Mouse (Mus musculus): ENCODE results near the gene Actl10. TPM values are rescaled to one million over a fixed set of nuclear protein-coding genes. Genes with fewer than 3 reads are reported as not detected.

The Actl10 gene
- polyA plus RNA-seq, 1 experiment from 2014 or later = 0.37 TPM

- peaks cover 26% of the 10 kb centered on the region for H3K36me3 ChIP-seq
Measured at GRCm38 (mm10) chr2:154534704-154535270, 16.8 kb upstream of the Actl10 start.

GRCm38 (mm10) chr2:154538310-154538709 is 13.3 kb upstream of the Actl10 start:
- peak overlapping the region; percentile 38; the same call in 1 of the 2 replicates for H3K27ac ChIP-seq
- H3K4me2 ChIP-seq = no peak overlapping the region
- H3K4me1 ChIP-seq = peaks cover 3% of the 10 kb centered on the region; the same call in 1 of the 2 replicates
- peak; percentile 51; the same call in 1 of the 2 replicates for ATAC-seq (ENCODE audit: insufficient read depth, low FRiP score, low read depth)
- no peak overlapping the region for H3K4me3 ChIP-seq (replicated peaks)
- peaks cover 19% of the 10 kb centered on the region for H3K36me3 ChIP-seq
- no peaks in the 10 kb centered on the region for H3K27me3 ChIP-seq (replicated peaks)
- WGBS = 38% methylated on average over 2 of the region's 2 CpGs
- no peak overlapping the region for H3K9ac ChIP-seq
- H3K9me3 ChIP-seq = no peaks in the 10 kb centered on the region

More at GRCm38 (mm10) chr2:154534704-154535270, 16.8 kb upstream of the Actl10 start:
- Histone ChIP-seq H3K4me3 (replicated peaks) (no peak overlapping the region), H3K9me3 (no peaks in the 10 kb centered on the region), H3K4me1 (peaks cover 3% of the 10 kb centered on the region; the same call in 1 of the 2 replicates), H3K27ac (no peak overlapping the region), H3K9ac (no peak overlapping the region), H3K4me2 (no peak overlapping the region), H3K27me3 (replicated peaks) (no peaks in the 10 kb centered on the region)
- no peak; the same call in 1 of the 2 replicates for ATAC-seq (ENCODE audit: insufficient read depth, low FRiP score, low read depth)
- 91% methylated on average over 12 of the region's 12 CpGs for WGBS

- Histone ChIP-seq H3K4me2 (no peak overlapping the region), H3K4me1 (peaks cover 3% of the 10 kb centered on the region; the same call in 1 of the 2 replicates), H3K27ac (no peak overlapping the region), H3K36me3 (peaks cover 19% of the 10 kb centered on the region), H3K4me3 (replicated peaks) (no peak overlapping the region), H3K27me3 (replicated peaks) (no peaks in the 10 kb centered on the region), H3K9me3 (no peaks in the 10 kb centered on the region), H3K9ac (no peak overlapping the region)
- WGBS = 24% methylated on average over 3 of the region's 3 CpGs
- 0 out of 2 replicates have a peak, but pooled peaks have one; percentile 7 for ATAC-seq (ENCODE audit: insufficient read depth, low FRiP score, low read depth)
Measured at GRCm38 (mm10) chr2:154538710-154539109, 12.9 kb upstream of the Actl10 start.

GRCm38 (mm10) chr2:154539720-154540119 is 11.9 kb upstream of the Actl10 start:
- H3K4me3 ChIP-seq (replicated peaks) = no peak overlapping the region
- no peak for ATAC-seq (ENCODE audit: insufficient read depth, low FRiP score, low read depth)
- WGBS = 80% methylated on average over 3 of the region's 3 CpGs
- H3K9ac ChIP-seq = no peak overlapping the region
- no peaks in the 10 kb centered on the region for H3K9me3 ChIP-seq
- H3K27me3 ChIP-seq (replicated peaks) = no peaks in the 10 kb centered on the region
- peaks cover 3% of the 10 kb centered on the region; the same call in 1 of the 2 replicates for H3K4me1 ChIP-seq
- no peak overlapping the region for H3K27ac ChIP-seq
- H3K4me2 ChIP-seq = no peak overlapping the region
- peaks cover 12% of the 10 kb centered on the region for H3K36me3 ChIP-seq

- Histone ChIP-seq H3K4me1 (peaks cover 3% of the 10 kb centered on the region; the same call in 1 of the 2 replicates), H3K27me3 (replicated peaks) (no peaks in the 10 kb centered on the region), H3K27ac (no peak overlapping the region), H3K9me3 (no peaks in the 10 kb centered on the region), H3K36me3 (no peaks in the 10 kb centered on the region), H3K9ac (no peak overlapping the region), H3K4me3 (replicated peaks) (no peak overlapping the region), H3K4me2 (no peak overlapping the region)
- ATAC-seq (ENCODE audit: insufficient read depth, low FRiP score, low read depth) = no peak
- WGBS = 77% methylated on average over 2 of the region's 2 CpGs
Measured at GRCm38 (mm10) chr2:154541630-154542029, 9.9 kb upstream of the Actl10 start.

- H3K27ac ChIP-seq = no peak overlapping the region
- H3K36me3 ChIP-seq = no peaks in the 10 kb centered on the region
- no peaks in the 10 kb centered on the region for H3K4me1 ChIP-seq
- no peaks in the 10 kb centered on the region for H3K9me3 ChIP-seq
- H3K4me3 ChIP-seq (replicated peaks) = no peak overlapping the region
- no peak overlapping the region for H3K9ac ChIP-seq
- H3K4me2 ChIP-seq = no peak overlapping the region
- no peak for ATAC-seq (ENCODE audit: insufficient read depth, low FRiP score, low read depth)
- 86% methylated on average over 9 of the region's 9 CpGs for WGBS
- H3K27me3 ChIP-seq (replicated peaks) = no peaks in the 10 kb centered on the region
Measured at GRCm38 (mm10) chr2:154543567-154544347, 7.8 kb upstream of the Actl10 start.

GRCm38 (mm10) chr2:154546711-154547110 is 4.9 kb upstream of the Actl10 start, which contains the start of gene 1700003F12Rik:
1700003F12Rik (plus strand) TSS chr2:154547085.
- 90% methylated on average over 10 of the region's 10 CpGs for WGBS
- peaks cover 21% of the 10 kb centered on the region for H3K27me3 ChIP-seq (replicated peaks)
- no peak for ATAC-seq (ENCODE audit: insufficient read depth, low FRiP score, low read depth)
- H3K9ac ChIP-seq = no peak within 1 kb of the TSS
- no peak within 1 kb of the TSS for H3K4me2 ChIP-seq
- no peak within 1 kb of the TSS for H3K4me3 ChIP-seq (replicated peaks)
- H3K36me3 ChIP-seq = no peaks in the 10 kb centered on the region
- no peak within 1 kb of the TSS for H3K27ac ChIP-seq
- peaks cover 10% of the 10 kb centered on the region for H3K4me1 ChIP-seq
- no peaks in the 10 kb centered on the region for H3K9me3 ChIP-seq

- Histone ChIP-seq H3K4me1 (peaks cover 22% of the 10 kb centered on the region), H3K9ac (no peak overlapping the region), H3K4me3 (replicated peaks) (no peak overlapping the region), H3K27me3 (replicated peaks) (peaks cover 26% of the 10 kb centered on the region), H3K4me2 (no peak overlapping the region), H3K9me3 (no peaks in the 10 kb centered on the region), H3K36me3 (no peaks in the 10 kb centered on the region), H3K27ac (no peak overlapping the region)
- ATAC-seq (ENCODE audit: insufficient read depth, low FRiP score, low read depth) = 0 out of 2 replicates have a peak, but pooled peaks have one; percentile 10
- 65% methylated on average over 3 of the region's 3 CpGs for WGBS
Measured at GRCm38 (mm10) chr2:154548688-154549087, 2.9 kb upstream of the Actl10 start.

- H3K27me3 ChIP-seq (replicated peaks) = peaks cover 26% of the 10 kb centered on the region
- no peaks in the 10 kb centered on the region for H3K36me3 ChIP-seq
- no peak overlapping the region for H3K27ac ChIP-seq
- WGBS = 3% methylated on average over 48 of the region's 48 CpGs
- H3K4me2 ChIP-seq = peak overlapping the region; percentile 95
- H3K9ac ChIP-seq = peak overlapping the region; percentile 22; the same call in 1 of the 2 replicates
- peak overlapping the region; percentile 47 for H3K4me3 ChIP-seq (replicated peaks)
- ATAC-seq (ENCODE audit: insufficient read depth, low FRiP score, low read depth) = peak; percentile 64; the same call in 1 of the 2 replicates
- H3K4me1 ChIP-seq = peaks cover 22% of the 10 kb centered on the region
- H3K9me3 ChIP-seq = no peaks in the 10 kb centered on the region
Measured at GRCm38 (mm10) chr2:154549127-154549885, 2.3 kb upstream of the Actl10 start.

GRCm38 (mm10) chr2:154549886-154550189 is 1.7 kb upstream of the Actl10 start:
- Histone ChIP-seq H3K4me1 (peaks cover 22% of the 10 kb centered on the region), H3K27me3 (replicated peaks) (peaks cover 26% of the 10 kb centered on the region), H3K27ac (no peak overlapping the region), H3K4me2 (peak overlapping the region; percentile 95), H3K36me3 (no peaks in the 10 kb centered on the region), H3K4me3 (replicated peaks) (peak overlapping the region; percentile 47), H3K9ac (no peak overlapping the region), H3K9me3 (no peaks in the 10 kb centered on the region)
- 13% methylated on average over 20 of the region's 20 CpGs for WGBS
- no peak for ATAC-seq (ENCODE audit: insufficient read depth, low FRiP score, low read depth)

GRCm38 (mm10) chr2:154550937-154551336 is 639 bp upstream of the Actl10 start:
- WGBS = 81% methylated on average over 2 of the region's 2 CpGs
- no peak overlapping the region for H3K27ac ChIP-seq
- no peak overlapping the region for H3K4me2 ChIP-seq
- peaks cover 22% of the 10 kb centered on the region for H3K4me1 ChIP-seq
- H3K27me3 ChIP-seq (replicated peaks) = peaks cover 26% of the 10 kb centered on the region
- H3K9me3 ChIP-seq = no peaks in the 10 kb centered on the region
- H3K9ac ChIP-seq = no peak overlapping the region
- no peak overlapping the region for H3K4me3 ChIP-seq (replicated peaks)
- ATAC-seq (ENCODE audit: insufficient read depth, low FRiP score, low read depth) = no peak
- H3K36me3 ChIP-seq = no peaks in the 10 kb centered on the region
